Mouse (Mus musculus): ENCODE measurements around the gene Zcchc18. TPM values are rescaled to one million over a fixed set of nuclear protein-coding genes. Genes with fewer than 3 reads are reported as not detected.

The Zcchc18 gene
- polyA plus RNA-seq, 1 experiment = 2.4 TPM

DNA sequence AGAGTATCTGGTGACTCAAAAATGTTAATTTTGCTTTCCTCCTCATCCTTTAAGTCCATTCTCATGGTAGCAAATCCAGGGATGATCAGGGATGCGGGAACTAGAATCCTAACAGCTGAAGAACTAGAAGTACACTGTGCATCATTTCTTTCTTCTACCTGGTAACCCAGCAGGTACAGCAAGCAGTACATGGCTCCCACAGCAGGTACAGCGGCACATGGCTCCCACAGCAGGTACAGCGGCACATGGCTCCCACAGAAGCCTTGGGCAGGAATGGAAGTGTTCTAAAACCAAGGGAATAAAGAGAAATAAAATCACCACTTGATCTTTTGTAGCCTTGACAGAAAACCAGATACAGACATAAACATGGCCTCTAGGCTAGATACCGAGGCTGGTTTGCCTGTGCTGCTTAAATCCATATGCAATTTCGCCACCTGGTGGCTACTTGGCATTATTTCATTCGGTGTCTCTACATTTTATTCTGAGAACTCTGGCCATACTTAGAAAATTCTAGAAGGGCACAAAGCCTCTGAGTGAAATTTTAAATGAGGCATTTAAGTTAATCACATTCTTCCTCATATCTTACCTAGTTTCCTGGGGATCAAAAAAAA lies 22.2 kb downstream of the Zcchc18 start:
- no peaks in the 10 kb centered on the region for H3K4me1 ChIP-seq (ENCODE audit: control insufficient read depth, insufficient read depth, low read length)
- TF ChIP-seq POLR2A (IDR thresholded peaks at IDR 0.05; ENCODE audit: insufficient read depth, low read length) (no peak), EP300 (IDR thresholded peaks at IDR 0.05; ENCODE audit: insufficient read depth, low read depth, low read length) (no peak), CTCF (IDR thresholded peaks at IDR 0.05; ENCODE audit: low read depth, low read length) (no peak)
- H3K4me3 ChIP-seq (ENCODE audit: low read depth, low read length) = no peak overlapping the region
- H3K9me3 ChIP-seq (replicated peaks; ENCODE audit: control insufficient read depth, insufficient read depth, low read length, poor library complexity, severe bottlenecking) = no peaks in the 10 kb centered on the region
- no peak overlapping the region for H3K27ac ChIP-seq (ENCODE audit: insufficient read depth, low read length)
- H3K36me3 ChIP-seq (ENCODE audit: control insufficient read depth, insufficient read depth, low read length, poor library complexity, severe bottlenecking) = no peaks in the 10 kb centered on the region
- H3K27me3 ChIP-seq (ENCODE audit: control insufficient read depth, insufficient read depth, low read length, poor library complexity, severe bottlenecking) = no peaks in the 10 kb centered on the region
- H3K9ac ChIP-seq (ENCODE audit: low read depth, poor library complexity, severe bottlenecking) = no peak overlapping the region

DNA sequence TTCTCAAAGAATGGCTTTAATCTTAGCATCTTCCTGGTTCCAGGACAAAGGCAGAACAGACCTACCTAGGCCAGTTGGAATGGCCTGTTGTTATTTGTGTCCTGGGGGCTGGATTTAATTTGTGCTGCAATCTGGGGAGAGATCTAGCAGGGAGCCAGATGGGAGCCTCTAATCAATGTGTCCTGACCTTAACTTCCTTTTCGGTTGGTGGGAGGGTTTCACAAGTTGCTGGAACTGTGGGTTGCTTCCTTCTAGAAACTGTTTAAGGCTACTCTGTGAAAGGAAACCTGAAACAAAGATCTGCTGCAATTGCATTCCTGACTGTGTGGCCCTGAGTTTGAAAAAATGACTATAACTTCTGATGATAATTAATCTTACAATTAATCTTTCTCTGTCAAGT lies 24.7 kb downstream of the Zcchc18 start:
- no peak overlapping the region for H3K4me3 ChIP-seq (ENCODE audit: low read depth, low read length)
- H3K36me3 ChIP-seq (ENCODE audit: control insufficient read depth, insufficient read depth, low read length, poor library complexity, severe bottlenecking) = no peaks in the 10 kb centered on the region
- no peaks in the 10 kb centered on the region for H3K4me1 ChIP-seq (ENCODE audit: control insufficient read depth, insufficient read depth, low read length)
- H3K9ac ChIP-seq (ENCODE audit: low read depth, poor library complexity, severe bottlenecking) = no peak overlapping the region
- no peaks in the 10 kb centered on the region for H3K9me3 ChIP-seq (replicated peaks; ENCODE audit: control insufficient read depth, insufficient read depth, low read length, poor library complexity, severe bottlenecking)
- no peak overlapping the region for H3K27ac ChIP-seq (ENCODE audit: insufficient read depth, low read length)
- no peaks in the 10 kb centered on the region for H3K27me3 ChIP-seq (ENCODE audit: control insufficient read depth, insufficient read depth, low read length, poor library complexity, severe bottlenecking)
- no peak for TF ChIP-seq CTCF (IDR thresholded peaks at IDR 0.05; ENCODE audit: low read depth, low read length)
- no peak for TF ChIP-seq POLR2A (IDR thresholded peaks at IDR 0.05; ENCODE audit: insufficient read depth, low read length)
- TF ChIP-seq EP300 (IDR thresholded peaks at IDR 0.05; ENCODE audit: insufficient read depth, low read depth, low read length) = no peak

DNA sequence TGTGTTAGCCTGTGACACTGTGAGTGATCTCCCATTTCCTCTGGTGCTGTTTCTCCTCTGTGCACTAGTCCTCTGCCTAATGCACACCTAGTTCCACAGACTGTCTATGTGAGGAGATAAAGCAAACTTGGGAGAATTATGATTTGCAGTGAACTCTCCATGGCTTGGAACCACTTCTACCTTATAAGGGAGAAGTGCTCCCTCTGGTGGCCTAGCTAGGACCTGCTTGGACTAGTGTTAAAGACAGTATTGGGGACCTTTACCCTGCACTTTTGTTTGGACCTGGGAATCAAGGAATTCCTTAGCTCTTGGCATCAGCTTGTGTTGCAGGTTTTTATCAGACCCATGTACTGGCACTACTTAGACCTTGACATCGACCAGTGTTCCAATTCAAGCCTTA lies 26.4 kb downstream of the Zcchc18 start:
- Histone ChIP-seq H3K27ac (ENCODE audit: insufficient read depth, low read length) (no peak overlapping the region), H3K36me3 (ENCODE audit: control insufficient read depth, insufficient read depth, low read length, poor library complexity, severe bottlenecking) (no peaks in the 10 kb centered on the region), H3K9ac (ENCODE audit: low read depth, poor library complexity, severe bottlenecking) (no peak overlapping the region), H3K9me3 (replicated peaks; ENCODE audit: control insufficient read depth, insufficient read depth, low read length, poor library complexity, severe bottlenecking) (no peaks in the 10 kb centered on the region), H3K4me3 (ENCODE audit: low read depth, low read length) (no peak overlapping the region), H3K4me1 (ENCODE audit: control insufficient read depth, insufficient read depth, low read length) (no peaks in the 10 kb centered on the region), H3K27me3 (ENCODE audit: control insufficient read depth, insufficient read depth, low read length, poor library complexity, severe bottlenecking) (no peaks in the 10 kb centered on the region)
- TF ChIP-seq POLR2A (IDR thresholded peaks at IDR 0.05; ENCODE audit: insufficient read depth, low read length) = no peak
- TF ChIP-seq EP300 (IDR thresholded peaks at IDR 0.05; ENCODE audit: insufficient read depth, low read depth, low read length) = no peak
- no peak for TF ChIP-seq CTCF (IDR thresholded peaks at IDR 0.05; ENCODE audit: low read depth, low read length)

DNA sequence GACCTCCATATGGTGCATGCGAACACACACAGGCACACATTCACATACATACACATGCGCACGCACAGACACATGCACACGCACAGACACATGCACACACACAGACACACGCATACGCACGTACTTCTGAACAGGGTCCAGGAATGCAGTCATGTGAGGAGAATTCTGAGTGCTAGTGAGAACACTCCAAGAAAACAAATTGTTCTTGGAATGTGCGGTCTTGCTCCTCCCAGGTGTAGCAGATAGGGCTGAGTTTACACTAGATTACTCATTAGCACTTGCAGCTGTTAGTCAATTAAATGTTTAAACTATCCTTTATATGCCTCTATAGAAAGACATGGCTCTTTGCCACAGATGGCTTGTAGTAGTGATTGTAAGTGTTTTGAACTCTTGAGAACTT lies 38.0 kb downstream of the Zcchc18 start:
- Histone ChIP-seq H3K36me3 (ENCODE audit: control insufficient read depth, insufficient read depth, low read length, poor library complexity, severe bottlenecking) (no peaks in the 10 kb centered on the region; the same call in 1 of the 2 replicates), H3K27ac (ENCODE audit: insufficient read depth, low read length) (no peak overlapping the region), H3K4me1 (ENCODE audit: control insufficient read depth, insufficient read depth, low read length) (no peaks in the 10 kb centered on the region), H3K4me3 (ENCODE audit: low read depth, low read length) (no peak overlapping the region), H3K9ac (ENCODE audit: low read depth, poor library complexity, severe bottlenecking) (no peak overlapping the region), H3K27me3 (ENCODE audit: control insufficient read depth, insufficient read depth, low read length, poor library complexity, severe bottlenecking) (no peaks in the 10 kb centered on the region), H3K9me3 (replicated peaks; ENCODE audit: control insufficient read depth, insufficient read depth, low read length, poor library complexity, severe bottlenecking) (no peaks in the 10 kb centered on the region)
- TF ChIP-seq CTCF (IDR thresholded peaks at IDR 0.05; ENCODE audit: low read depth, low read length) = no peak
- TF ChIP-seq POLR2A (IDR thresholded peaks at IDR 0.05; ENCODE audit: insufficient read depth, low read length) = no peak
- no peak for TF ChIP-seq EP300 (IDR thresholded peaks at IDR 0.05; ENCODE audit: insufficient read depth, low read depth, low read length)

- H3K9ac ChIP-seq (ENCODE audit: low read depth, poor library complexity, severe bottlenecking) = no peak overlapping the region
- TF ChIP-seq POLR2A (IDR thresholded peaks at IDR 0.05; ENCODE audit: insufficient read depth, low read length) = no peak
- no peak for TF ChIP-seq CTCF (IDR thresholded peaks at IDR 0.05; ENCODE audit: low read depth, low read length)
- TF ChIP-seq EP300 (IDR thresholded peaks at IDR 0.05; ENCODE audit: insufficient read depth, low read depth, low read length) = no peak
- H3K4me3 ChIP-seq (ENCODE audit: low read depth, low read length) = no peak overlapping the region
- no peaks in the 10 kb centered on the region; the same call in 1 of the 2 replicates for H3K36me3 ChIP-seq (ENCODE audit: control insufficient read depth, insufficient read depth, low read length, poor library complexity, severe bottlenecking)
- H3K9me3 ChIP-seq (replicated peaks; ENCODE audit: control insufficient read depth, insufficient read depth, low read length, poor library complexity, severe bottlenecking) = no peaks in the 10 kb centered on the region
- H3K27me3 ChIP-seq (ENCODE audit: control insufficient read depth, insufficient read depth, low read length, poor library complexity, severe bottlenecking) = no peaks in the 10 kb centered on the region
- H3K4me1 ChIP-seq (ENCODE audit: control insufficient read depth, insufficient read depth, low read length) = no peaks in the 10 kb centered on the region
- no peak overlapping the region for H3K27ac ChIP-seq (ENCODE audit: insufficient read depth, low read length)
These were observed 38.8 kb downstream of the Zcchc18 start for GRCm38 (mm10) chrX:137031726-137032125.

DNA sequence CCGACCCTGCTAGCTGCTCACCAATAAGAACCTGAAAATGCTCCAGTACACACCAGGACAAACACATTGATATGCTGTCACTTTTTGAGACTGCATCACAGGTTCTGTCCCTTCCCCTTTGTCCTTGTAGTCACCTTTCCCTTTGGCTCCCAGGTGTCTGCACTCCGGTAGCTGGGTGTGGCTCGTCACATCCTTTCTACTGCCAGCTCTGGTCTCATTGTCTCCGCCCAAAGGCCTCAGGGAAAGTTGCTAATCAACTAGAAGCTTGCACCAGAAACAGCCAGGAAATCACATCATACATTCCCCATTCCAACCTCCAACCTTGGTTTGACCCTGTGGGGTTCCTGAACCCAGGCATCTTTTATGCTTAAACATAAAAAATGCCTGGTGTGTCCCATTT lies 41.4 kb downstream of the Zcchc18 start:
- Histone ChIP-seq H3K9ac (ENCODE audit: low read depth, poor library complexity, severe bottlenecking) (no peak overlapping the region), H3K4me3 (ENCODE audit: low read depth, low read length) (peak overlapping the region; percentile 54), H3K36me3 (ENCODE audit: control insufficient read depth, insufficient read depth, low read length, poor library complexity, severe bottlenecking) (no peaks in the 10 kb centered on the region), H3K9me3 (replicated peaks; ENCODE audit: control insufficient read depth, insufficient read depth, low read length, poor library complexity, severe bottlenecking) (no peaks in the 10 kb centered on the region), H3K27me3 (ENCODE audit: control insufficient read depth, insufficient read depth, low read length, poor library complexity, severe bottlenecking) (no peaks in the 10 kb centered on the region), H3K27ac (ENCODE audit: insufficient read depth, low read length) (peak overlapping the region; percentile 93), H3K4me1 (ENCODE audit: control insufficient read depth, insufficient read depth, low read length) (no peaks in the 10 kb centered on the region)
- no peak for TF ChIP-seq CTCF (IDR thresholded peaks at IDR 0.05; ENCODE audit: low read depth, low read length)
- peak; percentile 99 for TF ChIP-seq EP300 (IDR thresholded peaks at IDR 0.05; ENCODE audit: insufficient read depth, low read depth, low read length)
- no peak for TF ChIP-seq POLR2A (IDR thresholded peaks at IDR 0.05; ENCODE audit: insufficient read depth, low read length)

Measured in ES-Bruce4 (cell line).